Mouse (Mus musculus) CH12.LX (cell line): ENCODE data around the gene Cdhr2. TPM values are rescaled to one million over a fixed set of nuclear protein-coding genes. Genes with fewer than 3 reads are reported as not detected.

Source experiments
- DNase-seq: peaks from one replicate; pipeline ENCODE4 v3.0.0-alpha.2; 2013; ENCODE audit errors: extremely low read depth
- H3K27ac ChIP-seq: 2 replicates; pipeline ENCODE4 v1.5.1; 2012; ENCODE audit warnings: low read depth, mild to moderate bottlenecking, control low read depth, moderate library complexity; ENCODE audit not compliant: insufficient read depth
- H3K27me3 ChIP-seq: replicated peaks from 2 replicates; pipeline ENCODE3; 2012; ENCODE audit warnings: inconsistent platforms
- H3K36me3 ChIP-seq, 2 experiments: replicated peaks in 1 of 2; 2 replicates each; pipeline versions ENCODE3 to v1.6.1; 2012; ENCODE audit warnings: inconsistent platforms in 1 of 2, low read length in 1 of 2, mild to moderate bottlenecking in 1 of 2, mixed read lengths in 1 of 2, moderate library complexity in 1 of 2; ENCODE audit not compliant: control insufficient read depth in 1 of 2, insufficient read depth in 1 of 2
- H3K4me1 ChIP-seq, 2 experiments: 2 replicates each; pipeline ENCODE4 v1.6.1; 2012; ENCODE audit warnings: inconsistent platforms in 1 of 2, moderate library complexity in 1 of 2; ENCODE audit not compliant: insufficient read depth in 2 of 2, control insufficient read depth in 1 of 2
- H3K4me2 ChIP-seq: 2 replicates; pipeline ENCODE4 v1.6.1; 2012; ENCODE audit warnings: low read depth, mild to moderate bottlenecking, control low read depth; ENCODE audit not compliant: poor library complexity, insufficient read depth, severe bottlenecking
- H3K4me3 ChIP-seq, 3 experiments: fragments of 150-350 bp in 1 of 3; sonication (generic) in 1 of 3; replicated peaks in 1 of 3; 2 replicates each; pipeline versions ENCODE3 to v1.5.1; 2011 to 2012; ENCODE audit warnings: low read depth in 2 of 3, low read length in 2 of 3, mild to moderate bottlenecking in 2 of 3, moderate library complexity in 2 of 3, control low read depth in 1 of 3, improper control_type of control experiment in 1 of 3, inconsistent platforms in 1 of 3, mixed read lengths in 1 of 3; ENCODE audit not compliant: poor library complexity in 1 of 3
- H3K79me2 ChIP-seq: replicated peaks from 2 replicates; pipeline ENCODE4 v1.6.1; 2012; ENCODE audit warnings: mild to moderate bottlenecking, moderate library complexity; ENCODE audit not compliant: control insufficient read depth, poor library complexity, insufficient read depth, severe bottlenecking; ENCODE audit errors: extremely low read depth
- H3K9ac ChIP-seq: 2 replicates; pipeline ENCODE4 v1.6.1; 2012; ENCODE audit warnings: low read depth, mild to moderate bottlenecking, control low read depth, moderate library complexity; ENCODE audit not compliant: insufficient read depth
- H3K9me3 ChIP-seq: replicated peaks from 2 replicates; pipeline ENCODE3; 2012; ENCODE audit warnings: low read length, inconsistent platforms, mixed read lengths
- CHD1 ChIP-seq: IDR thresholded peaks from 2 replicates; pipeline ENCODE4 v1.6.1; 2012; ENCODE audit warnings: low read depth, low read length, improper control_type of control experiment, inconsistent platforms
- E2F4 ChIP-seq: IDR thresholded peaks from 2 replicates; pipeline ENCODE4 v1.6.1; 2011; ENCODE audit warnings: low read depth, low read length, improper control_type of control experiment; ENCODE audit not compliant: insufficient replicate concordance
- ELF1 ChIP-seq: IDR thresholded peaks from 2 replicates; pipeline ENCODE4 v1.6.1; 2014; ENCODE audit warnings: low read depth, mild to moderate bottlenecking, inconsistent platforms, low read length, improper control_type of control experiment
- EP300 ChIP-seq: IDR thresholded peaks from 2 replicates; pipeline ENCODE4 v1.6.1; 2011; ENCODE audit warnings: low read length, improper control_type of control experiment
- ETS1 ChIP-seq: conservative IDR thresholded peaks from 2 replicates; pipeline ENCODE4 v1.6.1; 2012; ENCODE audit warnings: low read depth, mild to moderate bottlenecking, inconsistent platforms, low read length, improper control_type of control experiment, moderate library complexity
- GABPA ChIP-seq: IDR thresholded peaks from 2 replicates; pipeline ENCODE4 v1.6.1; 2012; ENCODE audit warnings: low read depth, low read length, improper control_type of control experiment, inconsistent platforms; ENCODE audit not compliant: insufficient replicate concordance
- IRF4 ChIP-seq: IDR thresholded peaks from 2 replicates; pipeline ENCODE4 v1.6.1; 2014; ENCODE audit warnings: low read depth, mild to moderate bottlenecking, inconsistent platforms, low read length, improper control_type of control experiment
- JUND ChIP-seq: conservative IDR thresholded peaks from 2 replicates; pipeline ENCODE4 v1.6.1; 2011; ENCODE audit warnings: low read depth, low read length, improper control_type of control experiment
- KAT2A ChIP-seq: IDR thresholded peaks from 2 replicates; pipeline ENCODE4 v1.6.1; 2012; ENCODE audit warnings: low read length, improper control_type of control experiment, inconsistent platforms; ENCODE audit not compliant: insufficient replicate concordance
- MAFK ChIP-seq: IDR thresholded peaks from 2 replicates; pipeline ENCODE4 v1.6.1; 2011; ENCODE audit warnings: low read length, improper control_type of control experiment; ENCODE audit not compliant: insufficient replicate concordance
- MAZ ChIP-seq: IDR thresholded peaks from 2 replicates; pipeline ENCODE4 v1.6.1; 2012; ENCODE audit warnings: low read depth, mild to moderate bottlenecking, inconsistent platforms, low read length, improper control_type of control experiment, moderate library complexity
- MEF2A ChIP-seq: IDR thresholded peaks from 2 replicates; pipeline ENCODE4 v1.6.1; 2014; ENCODE audit warnings: low read depth, mild to moderate bottlenecking, inconsistent platforms, low read length, improper control_type of control experiment, borderline replicate concordance
- MXI1 ChIP-seq: IDR thresholded peaks from 2 replicates; pipeline ENCODE4 v1.6.1; 2011; ENCODE audit warnings: mild to moderate bottlenecking, low read depth, low read length, improper control_type of control experiment
- MYC ChIP-seq: IDR thresholded peaks from 2 replicates; pipeline ENCODE4 v1.6.1; 2011; ENCODE audit warnings: low read depth, mild to moderate bottlenecking, improper control_type of control experiment, low read length
- NRF1 ChIP-seq: IDR thresholded peaks from 2 replicates; pipeline ENCODE4 v1.6.1; 2014; ENCODE audit warnings: low read depth, mild to moderate bottlenecking, inconsistent platforms, low read length, improper control_type of control experiment, moderate library complexity
- PAX5 ChIP-seq: IDR thresholded peaks from 2 replicates; pipeline ENCODE4 v1.6.1; 2012; ENCODE audit warnings: low read length, inconsistent platforms, mixed read lengths
- POLR2A ChIP-seq: IDR thresholded peaks from 2 replicates; pipeline ENCODE4 v1.6.1; 2011; ENCODE audit warnings: low read depth, mild to moderate bottlenecking, improper control_type of control experiment, low read length
- POLR2AphosphoS2 ChIP-seq: IDR thresholded peaks from 2 replicates; pipeline ENCODE4 v1.6.1; 2011; ENCODE audit warnings: low read depth, low read length, improper control_type of control experiment
- RAD21 ChIP-seq: IDR thresholded peaks from 2 replicates; pipeline ENCODE4 v1.6.1; 2011; ENCODE audit warnings: low read depth, mild to moderate bottlenecking, low read length, improper control_type of control experiment, moderate library complexity
- RCOR1 ChIP-seq: conservative IDR thresholded peaks from 2 replicates; pipeline ENCODE4 v1.6.1; 2012; ENCODE audit warnings: low read depth, mild to moderate bottlenecking, inconsistent platforms, low read length, improper control_type of control experiment
- SIN3A ChIP-seq: IDR thresholded peaks from 2 replicates; pipeline ENCODE4 v1.6.1; 2012; ENCODE audit warnings: low read length, improper control_type of control experiment, inconsistent platforms
- SMC3 ChIP-seq: IDR thresholded peaks from 2 replicates; pipeline ENCODE4 v1.6.1; 2011; ENCODE audit warnings: low read depth, low read length, improper control_type of control experiment
- TBP ChIP-seq: conservative IDR thresholded peaks from 2 replicates; pipeline ENCODE4 v1.6.1; 2011; ENCODE audit warnings: low read depth, low read length, improper control_type of control experiment
- TCF12 ChIP-seq: IDR thresholded peaks from 2 replicates; pipeline ENCODE4 v1.6.1; 2014; ENCODE audit warnings: low read depth, mild to moderate bottlenecking, inconsistent platforms, low read length, improper control_type of control experiment
- UBTF ChIP-seq: IDR thresholded peaks from 2 replicates; pipeline ENCODE4 v1.6.1; 2012; ENCODE audit warnings: low read depth, mild to moderate bottlenecking, inconsistent platforms, low read length, improper control_type of control experiment, moderate library complexity
- USF2 ChIP-seq: conservative IDR thresholded peaks from 2 replicates; pipeline ENCODE4 v1.6.1; 2011; ENCODE audit warnings: low read depth, low read length, improper control_type of control experiment
- ZC3H11A ChIP-seq: IDR thresholded peaks from 2 replicates; pipeline ENCODE4 v1.6.1; 2012; ENCODE audit warnings: low read depth, mild to moderate bottlenecking, inconsistent platforms, low read length, improper control_type of control experiment
- ZKSCAN1 ChIP-seq: IDR thresholded peaks from 2 replicates; pipeline ENCODE4 v1.6.1; 2012; ENCODE audit warnings: low read depth, inconsistent platforms, low read length, improper control_type of control experiment, borderline replicate concordance
- ZMIZ1 ChIP-seq: IDR thresholded peaks from 2 replicates; pipeline ENCODE4 v1.6.1; 2012; ENCODE audit warnings: low read depth, mild to moderate bottlenecking, inconsistent platforms, low read length, improper control_type of control experiment
- ZNF384 ChIP-seq: IDR thresholded peaks from 2 replicates; pipeline ENCODE4 v1.6.1; 2012; ENCODE audit warnings: low read depth, low read length, improper control_type of control experiment, inconsistent platforms
- dilution Hi-C: fragments of 300-500 bp; cut with MboI; formaldehyde crosslinking; loops from 2 replicates; pipeline ENCODE4 v1.14.3; 2020; ENCODE audit warnings: low sequenced_read_pairs; ENCODE audit not compliant: extremely low pct_unique_long_range_greater_than_20kb, extremely low pct_ligation_motif_present
- in situ Hi-C: fragments of 300-500 bp; cut with MboI; formaldehyde crosslinking; loops from 3 replicates; pipeline ENCODE4 v1.14.3; 2019; ENCODE audit warnings: low sequenced_read_pairs, low pct_ligation_motif_present, low pct_unique_long_range_greater_than_20kb, mixed read lengths
- polyA plus RNA-seq: library from polyadenylated mRNA; unstranded; fragments of >175 nt; gene quantifications from 2 replicates; pipeline ENCODE4 v1.2.1, GENCODE M21; 2012; ENCODE audit warnings: low read depth; ENCODE audit not compliant: insufficient read length
- total RNA-seq, 2 experiments: library from RNA; depleted of rRNA; stranded (reverse); fragments of 300-350 nt in 1 of 2; fragments of >200 nt in 1 of 2; gene quantifications; 2 replicates each; pipeline ENCODE4 v1.2.3; 2012 to 2014

Gene Cdhr2
- total and polyA plus RNA-seq, 3 experiments = not detected

DNA sequence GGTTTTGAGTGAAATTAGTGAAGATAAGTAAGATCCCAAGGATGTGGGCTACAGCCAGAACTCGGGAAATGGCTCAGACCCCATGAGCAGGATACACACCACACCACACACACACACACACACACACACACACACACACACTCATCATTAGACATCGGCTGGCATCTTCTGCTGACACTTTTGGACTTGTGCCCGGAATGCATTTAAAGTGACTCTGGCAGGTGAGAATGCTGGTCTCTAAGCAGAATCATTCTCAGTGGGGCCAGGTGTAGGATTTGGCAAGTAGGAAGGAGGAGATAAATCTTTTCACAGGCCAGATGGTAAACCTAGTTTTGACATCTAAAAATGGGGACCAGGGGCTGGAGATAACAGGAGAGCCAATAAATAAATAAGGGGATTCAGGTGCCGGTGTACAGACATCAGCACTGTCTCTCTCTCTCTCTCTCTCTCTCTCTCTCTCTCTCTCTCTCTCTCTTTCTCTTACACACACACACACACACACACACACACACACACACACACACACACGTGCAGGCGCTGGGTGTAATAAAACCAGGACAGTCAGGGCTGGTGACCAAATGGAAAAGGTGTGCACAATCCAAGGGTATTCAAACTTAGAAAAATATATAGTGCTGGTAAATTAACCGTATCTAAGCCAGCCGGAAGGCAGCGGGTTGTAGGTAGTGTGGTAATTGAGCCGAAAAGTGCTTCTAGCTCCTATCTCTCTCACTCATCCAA lies 56.0 kb downstream of the Cdhr2 start:
- Histone ChIP-seq H3K4me1 (no peaks in the 10 kb centered on the region), H3K4me2 (no peak overlapping the region), H3K9ac (no peak overlapping the region), H3K27ac (no peak overlapping the region), H3K36me3 (no peaks in the 10 kb centered on the region), H3K79me2 (no peaks in the 10 kb centered on the region), H3K9me3 (peaks cover 4% of the 10 kb centered on the region), H3K27me3 (peaks cover 81% of the 10 kb centered on the region), H3K4me3 (no peak overlapping the region)
- TF ChIP-seq EP300 (no peak), JUND (no peak), TBP (no peak), USF2 (no peak), ZKSCAN1 (no peak), ZNF384 (no peak), ETS1 (no peak), ZMIZ1 (no peak), CHD1 (no peak), MEF2A (no peak), SMC3 (no peak), IRF4 (no peak), SIN3A (no peak), UBTF (no peak), MAZ (no peak), NRF1 (no peak), RAD21 (no peak), KAT2A (no peak), POLR2AphosphoS2 (no peak), MYC (no peak)
- DNase-seq = no peak
- dilution Hi-C loops (no loop called here), in situ Hi-C loops (no loop called here)

DNA sequence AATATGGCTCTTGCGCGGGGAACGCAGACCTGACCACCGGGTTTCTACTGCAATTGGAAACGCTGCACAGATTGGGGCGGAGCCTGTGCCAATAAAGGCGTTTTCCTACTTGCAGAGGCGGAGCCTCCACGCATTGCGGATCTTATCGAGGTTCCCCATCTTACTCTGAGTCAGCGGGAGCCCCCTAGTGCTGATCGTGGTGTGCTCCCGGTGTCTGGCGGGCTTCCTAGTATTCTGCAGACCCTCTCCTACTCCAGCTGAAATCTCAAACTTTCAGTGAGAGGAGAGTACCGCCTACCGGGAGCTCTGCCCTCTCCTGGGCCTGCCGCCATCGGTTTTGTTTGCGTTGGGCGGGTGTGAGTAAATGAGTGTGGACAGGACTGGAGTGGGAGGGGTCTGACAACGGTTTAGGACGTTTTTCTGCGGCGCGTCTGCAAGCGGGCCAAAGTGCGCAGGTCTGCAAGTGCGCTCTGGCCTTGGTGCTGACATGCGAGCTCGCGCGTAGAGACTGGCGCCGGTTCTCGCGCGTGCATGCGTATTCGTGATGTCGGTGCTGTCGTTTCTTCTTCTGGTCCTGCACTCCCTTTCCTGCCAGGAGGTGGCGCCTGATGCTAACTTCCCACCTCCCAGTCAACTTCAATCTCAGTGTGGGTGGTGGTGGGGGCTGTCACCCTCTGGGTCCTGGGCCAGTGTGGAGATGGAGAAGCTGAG lies 56.9 kb downstream of the Cdhr2 start:
- Histone ChIP-seq H3K9me3 (peaks cover 4% of the 10 kb centered on the region), H3K4me1 (no peaks in the 10 kb centered on the region), H3K79me2 (no peaks in the 10 kb centered on the region), H3K4me3 (no peak overlapping the region), H3K9ac (no peak overlapping the region), H3K4me2 (peak overlapping the region; percentile 39), H3K27me3 (peaks cover 82% of the 10 kb centered on the region), H3K36me3 (no peaks in the 10 kb centered on the region), H3K27ac (no peak overlapping the region)
- in situ Hi-C loops (no loop called here), dilution Hi-C loops (no loop called here)
- peak; percentile 29 for DNase-seq
- TF ChIP-seq RAD21 (peak; percentile 26), MAFK (no peak), ETS1 (no peak), SIN3A (peak; percentile 65; the same call in 1 of the 2 replicates), GABPA (no peak), MXI1 (peak; percentile 69), EP300 (no peak), ZC3H11A (no peak), MAZ (no peak), E2F4 (no peak), ELF1 (no peak), SMC3 (peak; percentile 40), PAX5 (no peak), TCF12 (no peak), MYC (no peak), POLR2A (no peak), MEF2A (no peak), RCOR1 (no peak), TBP (no peak), USF2 (no peak)
